Comparison of ENCODE assay signal across 9 mouse cellular contexts in the genomic region with DNA sequence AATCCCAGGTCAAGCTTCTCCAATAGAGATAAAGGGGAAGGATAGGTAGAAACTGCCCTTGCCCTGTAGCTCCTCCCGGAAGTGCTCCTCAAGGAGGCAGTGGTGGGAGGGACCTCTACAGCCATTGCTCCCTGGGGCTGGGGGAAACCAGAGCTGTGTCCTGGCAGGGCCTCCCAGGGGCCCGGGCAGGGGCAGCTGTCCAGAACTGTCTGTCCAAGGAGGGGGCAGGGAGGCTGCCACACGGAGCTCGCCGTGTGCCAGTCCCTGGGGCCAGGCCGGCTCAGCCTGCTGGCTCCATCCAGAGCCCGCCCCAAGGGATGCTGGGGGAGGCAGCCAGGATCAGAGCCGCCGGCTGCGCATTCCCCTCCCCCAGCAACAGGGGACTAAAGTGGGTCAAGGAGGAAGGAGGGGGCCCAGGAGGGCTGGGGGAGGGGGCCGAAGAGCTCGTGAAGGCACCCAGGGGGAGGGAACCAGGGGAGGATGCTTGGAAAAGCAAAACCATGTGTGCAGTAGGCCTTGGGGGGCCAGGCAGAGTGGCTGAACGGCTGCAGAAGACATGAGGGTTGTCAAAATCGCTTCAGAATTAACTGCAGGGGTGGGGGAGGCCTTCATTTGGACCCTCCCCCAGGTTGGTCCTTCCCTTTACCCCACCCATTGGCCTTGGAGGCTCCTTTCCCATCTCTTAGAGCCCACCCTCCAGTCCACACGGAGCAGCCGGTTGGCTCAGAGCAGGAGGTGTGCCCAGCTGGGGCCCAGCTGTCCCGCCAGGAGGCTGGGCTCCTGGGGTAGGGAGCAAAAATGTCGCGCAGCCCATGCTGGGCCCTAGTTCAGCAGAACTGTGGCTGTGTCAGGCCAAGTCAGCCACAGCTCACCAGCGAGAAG. TPM values are rescaled to one million over a fixed set of nuclear protein-coding genes. Genes with fewer than 3 reads are reported as not detected.
DNase-seq lines count a peak whose midpoint lies in the region; ATAC-seq and TF ChIP-seq lines count a peak whose summit lies in the region.
"Had no signal": no experiment of that assay in that cellular context is flagged by ENCODE, and none has a peak within 500 bp of the region (broad histone marks: within the 10 kb centered on the region; RNA-seq: fewer than 3 reads in every experiment).

No protein-coding gene starts in this region.

- peak; percentile 94 for ATAC-seq in embryonic facial prominence, embryonic 14.5 days (ENCODE audit: low read depth)
- ATAC-seq in heart, embryonic 12.5 days (ENCODE audit: insufficient number of reproducible peaks, low FRiP score): peak; percentile 85
- peak; percentile 92 for ATAC-seq in lung, postnatal 0 days
- no peak for ATAC-seq in erythroid progenitor cell, adult 5-6 weeks (replicated peaks; ENCODE audit: low FRiP score, poor library complexity, severe bottlenecking)

- H3K4me3 ChIP-seq in embryonic facial prominence, embryonic 14.5 days (ENCODE audit: low read depth, low read length): peak overlapping the region; percentile 21
- H3K4me3 ChIP-seq in heart, embryonic 12.5 days: peak overlapping the region; percentile 43
- H3K4me3 ChIP-seq in lung, postnatal 0 days (ENCODE audit: low read depth, low read length): peak overlapping the region; percentile 8; the same call in 1 of the 2 replicates

- 2% methylated on average over 20 of the region's 20 CpGs for WGBS in embryonic facial prominence, embryonic 14.5 days
- WGBS in heart, embryonic 12.5 days: under 1% methylated on average over 20 of the region's 20 CpGs
- WGBS in lung, postnatal 0 days: 7% methylated on average over 20 of the region's 20 CpGs

- peak overlapping the region; percentile 67 for H3K4me2 ChIP-seq in embryonic facial prominence, embryonic 14.5 days (ENCODE audit: low read depth, low read length)
- peak overlapping the region; percentile 83 for H3K4me2 ChIP-seq in heart, embryonic 12.5 days
- H3K4me2 ChIP-seq in lung, postnatal 0 days (replicated peaks; ENCODE audit: low read depth, low read length): peak overlapping the region; percentile 56

- H3K27ac ChIP-seq in embryonic facial prominence, embryonic 14.5 days (replicated peaks; ENCODE audit: low read depth, low read length): peak overlapping the region; percentile 89
- H3K27ac ChIP-seq in heart, embryonic 12.5 days (ENCODE audit: poor library complexity, severe bottlenecking): peak overlapping the region; percentile 75
- H3K27ac ChIP-seq in lung, postnatal 0 days (ENCODE audit: low read length): peak overlapping the region; percentile 73

- H3K4me1 ChIP-seq in embryonic facial prominence, embryonic 14.5 days (ENCODE audit: control insufficient read depth, insufficient read depth, low read length): peaks cover 45% of the 10 kb centered on the region
- H3K4me1 ChIP-seq in heart, embryonic 12.5 days (replicated peaks): peaks cover 41% of the 10 kb centered on the region
- H3K4me1 ChIP-seq in lung, postnatal 0 days (ENCODE audit: insufficient read depth, low read depth, low read length): peaks cover 20% of the 10 kb centered on the region; the same call in 1 of the 2 replicates

- H3K36me3 ChIP-seq in embryonic facial prominence, embryonic 14.5 days (ENCODE audit: control insufficient read depth, insufficient read depth, low read length): no peaks in the 10 kb centered on the region
- no peaks in the 10 kb centered on the region for H3K36me3 ChIP-seq in heart, embryonic 12.5 days
- H3K36me3 ChIP-seq in lung, postnatal 0 days (ENCODE audit: insufficient read depth, low read length): no peaks in the 10 kb centered on the region

- TF ChIP-seq EP300 in lung, postnatal 0 days (IDR thresholded peaks at IDR 0.05): no peak

- DNase-seq in ovary, adult 18-20 months (ENCODE audit: low spot score): peak; percentile 80
- no peak for DNase-seq in ovary, postnatal 10 days (ENCODE audit: low spot score)
- DNase-seq in embryonic facial prominence, embryonic 14.5 days (ENCODE audit: low spot score): peak; percentile 95
- DNase-seq in layer of hippocampus, adult 18-20 months (ENCODE audit: low spot score in 2 of 2): peak; percentile 25 to 50
- peak; percentile 91 for DNase-seq in lung, postnatal 0 days (ENCODE audit: low spot score)
- peak; percentile 60 for DNase-seq in right cerebral cortex, postnatal 14 days

- H3K9me3 ChIP-seq in embryonic facial prominence, embryonic 14.5 days (ENCODE audit: control insufficient read depth, low read length): no peaks in the 10 kb centered on the region
- H3K9me3 ChIP-seq in heart, embryonic 12.5 days (replicated peaks): no peaks in the 10 kb centered on the region
- H3K9me3 ChIP-seq in lung, postnatal 0 days (ENCODE audit: low read length): no peaks in the 10 kb centered on the region

- peak; percentile 12; the same call in 1 of the 2 replicates for TF ChIP-seq CTCF in lung, postnatal 0 days (IDR thresholded peaks at IDR 0.05)

- peak overlapping the region; percentile 56 for H3K9ac ChIP-seq in embryonic facial prominence, embryonic 14.5 days (ENCODE audit: low read depth, low read length)
- peak overlapping the region; percentile 62 for H3K9ac ChIP-seq in heart, embryonic 12.5 days
- H3K9ac ChIP-seq in lung, postnatal 0 days (replicated peaks; ENCODE audit: low read depth): no peak overlapping the region

- no peaks in the 10 kb centered on the region for H3K27me3 ChIP-seq in embryonic facial prominence, embryonic 14.5 days (replicated peaks; ENCODE audit: control insufficient read depth, insufficient read depth, low read length)
- H3K27me3 ChIP-seq in heart, embryonic 12.5 days (replicated peaks): no peaks in the 10 kb centered on the region
- H3K27me3 ChIP-seq in lung, postnatal 0 days (replicated peaks; ENCODE audit: insufficient read depth, low read length): no peaks in the 10 kb centered on the region

RNA-seq across cellular contexts. Expression of a gene that starts 20.8 kb away (rescaled TPM):
- polyA plus RNA-seq in embryonic facial prominence, embryonic 14.5 days (2014; fragmentation: Nextera tagmentation; extraction: Ambion mirVana): 23.1 and 24.8 TPM in 2 replicates
- 6.3 and 7.6 TPM in 2 replicates for polyA plus RNA-seq in heart, embryonic 12.5 days (2016; fragmentation: Nextera tagmentation; extraction: Ambion mirVana)
- total RNA-seq in layer of hippocampus, adult 18-20 months (2021): 10 to 100 TPM; 37.0 to 42.7 TPM
- polyA plus RNA-seq in lung, postnatal 0 days (2015; fragmentation: Nextera tagmentation; extraction: Ambion mirVana): 2.1 and 3.5 TPM in 2 replicates
- total RNA-seq in erythroid progenitor cell, adult 5-6 weeks (2015; ENCODE audit: low replicate concordance): 0.42 TPM in 1 of 2 replicates, not detected in the other
- total RNA-seq in erythroid progenitor cell, adult 5-6 weeks (2017; ENCODE audit: low replicate concordance): not detected in 2 replicates
- total RNA-seq: MEL had no signal
